Mouse (Mus musculus) myocyte (in vitro differentiated cells): Measurements from ENCODE around the gene Lemd1. TPM values are rescaled to one million over a fixed set of nuclear protein-coding genes. Genes with fewer than 3 reads are reported as not detected.
A peak's percentile ranks its signal among the peaks of the same experiment; 100 is the strongest.

Experiments
- H3K27me3 ChIP-seq: one replicate; pipeline ENCODE4 v1.6.1; 2011; ENCODE audit not compliant: control insufficient read depth, insufficient read depth, insufficient read length
- H3K36me3 ChIP-seq: one replicate; pipeline ENCODE4 v1.6.1; 2011; ENCODE audit not compliant: control insufficient read depth, insufficient read depth
- H3K4me2 ChIP-seq: one replicate; pipeline ENCODE4 v1.6.1; 2011; ENCODE audit warnings: low read depth, control low read depth
- H3K4me3 ChIP-seq: one replicate; pipeline ENCODE4 v1.5.1; 2011; ENCODE audit warnings: mild to moderate bottlenecking, control low read depth, moderate library complexity
- H3K79me2 ChIP-seq: one replicate; pipeline ENCODE4 v1.6.1; 2011; ENCODE audit not compliant: control insufficient read depth, insufficient read depth
- H3ac ChIP-seq: one replicate; pipeline ENCODE4 v1.6.1; 2011; ENCODE audit not compliant: control insufficient read depth, insufficient read length
- CEBPB ChIP-seq: IDR thresholded peaks from 2 replicates; pipeline ENCODE4 v1.6.1; 2011; ENCODE audit warnings: mild to moderate bottlenecking, moderate library complexity; ENCODE audit not compliant: poor library complexity, insufficient read depth, severe bottlenecking
- E2F4 ChIP-seq: IDR thresholded peaks from one replicate; pipeline ENCODE4 v1.6.1; 2011; ENCODE audit warnings: mild to moderate bottlenecking, control low read depth, moderate library complexity; ENCODE audit not compliant: insufficient read depth
- MAX ChIP-seq: IDR thresholded peaks from one replicate; pipeline ENCODE4 v1.6.1; 2011; ENCODE audit warnings: low read depth, mild to moderate bottlenecking, control low read depth
- MYOD1 ChIP-seq, 3 experiments: IDR thresholded peaks; one replicate each; pipeline ENCODE4 v1.6.1; 2011; ENCODE audit warnings: control low read depth in 2 of 3, low read depth in 2 of 3, mild to moderate bottlenecking in 2 of 3, moderate library complexity in 1 of 3; ENCODE audit not compliant: insufficient read length in 2 of 3, control insufficient read depth in 1 of 3
- MYOG ChIP-seq, 3 experiments: IDR thresholded peaks; one replicate each; pipeline ENCODE4 v1.6.1; 2011; ENCODE audit warnings: control low read depth in 2 of 3, low read depth in 2 of 3, mild to moderate bottlenecking in 2 of 3; ENCODE audit not compliant: insufficient read length in 2 of 3, control insufficient read depth in 1 of 3, insufficient read depth in 1 of 3
- POLR2A ChIP-seq: IDR thresholded peaks from one replicate; pipeline ENCODE4 v1.6.1; 2011; ENCODE audit warnings: low read depth, mild to moderate bottlenecking, control low read depth, moderate library complexity; ENCODE audit not compliant: insufficient read length
- POLR2AphosphoS2 ChIP-seq: IDR thresholded peaks from one replicate; pipeline ENCODE4 v1.6.1; 2011; ENCODE audit warnings: low read depth, control low read depth; ENCODE audit not compliant: insufficient read length
- REST ChIP-seq: IDR thresholded peaks from one replicate; pipeline ENCODE4 v1.6.1; 2011; ENCODE audit warnings: mild to moderate bottlenecking, control low read depth, moderate library complexity; ENCODE audit not compliant: insufficient read depth, insufficient read length
- SRF ChIP-seq: IDR thresholded peaks from one replicate; pipeline ENCODE4 v1.6.1; 2011; ENCODE audit warnings: low read depth; ENCODE audit not compliant: control insufficient read depth, insufficient read length
- TCF12 ChIP-seq: IDR thresholded peaks from one replicate; pipeline ENCODE4 v1.6.1; 2011; ENCODE audit warnings: mild to moderate bottlenecking, control low read depth; ENCODE audit not compliant: poor library complexity, insufficient read depth, severe bottlenecking
- TCF3 ChIP-seq: IDR thresholded peaks from one replicate; pipeline ENCODE4 v1.6.1; 2011; ENCODE audit warnings: low read depth, control low read depth; ENCODE audit not compliant: insufficient read length
- USF1 ChIP-seq: IDR thresholded peaks from one replicate; pipeline ENCODE4 v1.6.1; 2011; ENCODE audit warnings: low read depth, mild to moderate bottlenecking, control low read depth, moderate library complexity
- polyA plus RNA-seq: library from polyadenylated mRNA; unstranded; fragments of >200 nt; fragmentation: generic; extraction: Trizol; gene quantifications from one replicate; pipeline ENCODE4 v1.2.1, GENCODE M21; 2012; ENCODE audit warnings: missing spikeins

The Lemd1 gene
- polyA plus RNA-seq, 1 experiment: 0.49 TPM

- H3ac ChIP-seq: no peak overlapping the region
- H3K36me3 ChIP-seq: no peaks in the 10 kb centered on the region
- no peaks in the 10 kb centered on the region for H3K79me2 ChIP-seq
- TF ChIP-seq E2F4: no peak
- TF ChIP-seq TCF12: no peak
- TF ChIP-seq TCF3: no peak
- TF ChIP-seq MAX: no peak
- TF ChIP-seq SRF: no peak
- no peak for TF ChIP-seq CEBPB
- no peak for TF ChIP-seq REST
- peak in 2 of 3 experiments; percentile 6 to 40 for TF ChIP-seq MYOD1 (IDR thresholded peaks at IDR 0.05; ENCODE audit: control insufficient read depth in 1 of 3, insufficient read length in 2 of 3, low read depth in 2 of 3)
- TF ChIP-seq MYOG (IDR thresholded peaks at IDR 0.05; ENCODE audit: control insufficient read depth in 1 of 3, insufficient read depth in 1 of 3, insufficient read length in 2 of 3, low read depth in 2 of 3): peak in 1 of 3 experiments; percentile 29
- H3K4me3 ChIP-seq: peak overlapping the region; percentile 14
- peak overlapping the region; percentile 77 for H3K4me2 ChIP-seq
- H3K27me3 ChIP-seq: no peaks in the 10 kb centered on the region
Measured at GRCm38 (mm10) chr1:132200562-132201510, 9.6 kb downstream of the Lemd1 start.

DNA sequence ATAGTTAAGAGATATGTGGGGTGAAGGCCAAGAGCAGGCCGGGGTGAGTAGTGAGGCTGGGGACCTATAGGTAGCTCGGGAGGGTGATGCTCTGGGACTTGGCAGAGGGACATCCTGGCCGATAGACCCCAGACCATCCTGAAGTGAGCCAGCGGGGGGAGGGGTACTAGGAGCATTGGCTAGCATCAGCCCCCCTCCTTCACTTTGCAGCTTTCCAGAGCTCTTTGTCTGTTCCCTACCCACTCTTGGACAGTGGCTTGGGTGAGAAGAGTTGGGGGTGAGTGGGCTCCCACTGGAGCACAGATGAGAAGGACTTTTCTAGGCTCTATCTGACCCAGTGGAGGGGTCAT, 10.3 kb downstream of the Lemd1 start:
- Histone ChIP-seq H3K27me3 (no peaks in the 10 kb centered on the region), H3K36me3 (no peaks in the 10 kb centered on the region), H3ac (no peak overlapping the region), H3K79me2 (no peaks in the 10 kb centered on the region), H3K4me3 (peak overlapping the region; percentile 14), H3K4me2 (peak overlapping the region; percentile 77)
- TF ChIP-seq POLR2A (no peak), MYOG (IDR thresholded peaks at IDR 0.05; ENCODE audit: control insufficient read depth in 1 of 3, insufficient read depth in 1 of 3, insufficient read length in 2 of 3, low read depth in 2 of 3) (no peak), CEBPB (no peak), REST (no peak), TCF12 (no peak), E2F4 (no peak), USF1 (no peak), TCF3 (no peak)

- Histone ChIP-seq H3ac (no peak overlapping the region), H3K4me2 (peak overlapping the region; percentile 77), H3K79me2 (no peaks in the 10 kb centered on the region), H3K27me3 (no peaks in the 10 kb centered on the region), H3K4me3 (no peak overlapping the region), H3K36me3 (no peaks in the 10 kb centered on the region)
- TF ChIP-seq POLR2AphosphoS2: no peak
- no peak for TF ChIP-seq TCF12
- TF ChIP-seq POLR2A: no peak
Measured at GRCm38 (mm10) chr1:132201936-132202335, 10.7 kb downstream of the Lemd1 start.

DNA sequence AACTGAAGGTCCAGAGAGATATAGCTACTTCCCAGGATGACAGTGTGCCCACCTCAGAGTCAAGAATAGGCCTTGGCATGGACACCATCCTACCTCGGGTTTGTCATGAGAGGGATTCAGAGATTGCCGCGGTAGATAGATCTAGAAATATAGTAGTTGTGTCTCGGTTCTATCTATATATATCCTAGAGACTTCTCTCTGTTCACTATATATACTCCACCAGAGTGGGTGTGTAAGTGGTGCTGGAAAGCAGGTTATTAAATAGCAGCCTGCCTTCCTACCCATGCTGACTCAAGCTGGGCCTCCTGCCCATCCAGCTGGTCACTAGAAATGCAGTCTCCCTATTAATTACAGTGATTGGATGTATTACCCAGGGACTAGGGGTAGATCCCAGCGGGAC, 11.5 kb downstream of the Lemd1 start:
- peak overlapping the region; percentile 12 for H3K4me2 ChIP-seq
- H3K36me3 ChIP-seq: no peaks in the 10 kb centered on the region
- no peaks in the 10 kb centered on the region for H3K79me2 ChIP-seq
- H3ac ChIP-seq: no peak overlapping the region
- no peaks in the 10 kb centered on the region for H3K27me3 ChIP-seq
- no peak overlapping the region for H3K4me3 ChIP-seq
- no peak for TF ChIP-seq POLR2A
- no peak for TF ChIP-seq TCF12
- TF ChIP-seq MAX: no peak
- TF ChIP-seq MYOG (IDR thresholded peaks at IDR 0.05; ENCODE audit: control insufficient read depth in 1 of 3, insufficient read depth in 1 of 3, insufficient read length in 2 of 3, low read depth in 2 of 3): no peak
- no peak for TF ChIP-seq REST
- no peak for TF ChIP-seq USF1
- no peak for TF ChIP-seq MYOD1 (IDR thresholded peaks at IDR 0.05; ENCODE audit: control insufficient read depth in 1 of 3, insufficient read length in 2 of 3, low read depth in 2 of 3)
- no peak for TF ChIP-seq POLR2AphosphoS2
- no peak for TF ChIP-seq SRF
- no peak for TF ChIP-seq CEBPB
- no peak for TF ChIP-seq TCF3
- no peak for TF ChIP-seq E2F4

- H3K79me2 ChIP-seq: no peaks in the 10 kb centered on the region
Measured at GRCm38 (mm10) chr1:132205958-132206357, 14.7 kb downstream of the Lemd1 start.

More at GRCm38 (mm10) chr1:132205958-132206357, 14.7 kb downstream of the Lemd1 start:
- TF ChIP-seq USF1: no peak
- TF ChIP-seq REST: no peak
- no peak for TF ChIP-seq E2F4
- TF ChIP-seq POLR2AphosphoS2: no peak
- no peak for TF ChIP-seq TCF12
- TF ChIP-seq SRF: no peak
- TF ChIP-seq MYOG (IDR thresholded peaks at IDR 0.05; ENCODE audit: control insufficient read depth in 1 of 3, insufficient read depth in 1 of 3, insufficient read length in 2 of 3, low read depth in 2 of 3): no peak
- TF ChIP-seq MAX: no peak
- TF ChIP-seq MYOD1 (IDR thresholded peaks at IDR 0.05; ENCODE audit: control insufficient read depth in 1 of 3, insufficient read length in 2 of 3, low read depth in 2 of 3): no peak
- no peak for TF ChIP-seq POLR2A
- no peak for TF ChIP-seq TCF3
- no peak for TF ChIP-seq CEBPB
- no peak overlapping the region for H3K4me2 ChIP-seq
- H3K27me3 ChIP-seq: no peaks in the 10 kb centered on the region
- H3K4me3 ChIP-seq: no peak overlapping the region
- H3ac ChIP-seq: no peak overlapping the region
- no peaks in the 10 kb centered on the region for H3K36me3 ChIP-seq
